Comparison of ENCODE assay signal across 11 mouse cellular contexts in genomic region chr7:27501620-27502019, GRCm38 (mm10). TPM values are rescaled to one million over a fixed set of nuclear protein-coding genes. Genes with fewer than 3 reads are reported as not detected.
DNase-seq lines count a peak whose midpoint lies in the region; ATAC-seq lines count a peak whose summit lies in the region.
"Had no signal": no experiment of that assay in that cellular context is flagged by ENCODE, and none has a peak within 500 bp of the region (broad histone marks: within the 10 kb centered on the region; RNA-seq: fewer than 3 reads in every experiment).

No protein-coding gene starts in this region.

- intact Hi-C loops in heart, postnatal 25 days (cut with DNase I): no loop called here

- peak overlapping the region; percentile 28; the same call in 1 of the 2 replicates for H3K27ac ChIP-seq in kidney, embryonic 15.5 days

- no peaks in the 10 kb centered on the region for H3K36me3 ChIP-seq in kidney, embryonic 15.5 days

- H3K4me2 ChIP-seq in kidney, embryonic 15.5 days: no peak overlapping the region

- DNase-seq in heart, adult 11 months: peak; percentile 97
- DNase-seq in heart, postnatal 25 days (ENCODE audit: low spot score): no peak
- DNase-seq in heart, adult 9 months (ENCODE audit: low spot score in 2 of 2): peak; percentile 50 to 58
- DNase-seq in lung, postnatal 36 days: peak; percentile 78
- no peak for DNase-seq in layer of hippocampus, postnatal 25 days (ENCODE audit: extremely low spot score in 1 of 2, low spot score in 1 of 2)
- DNase-seq in spleen, adult 18-20 months: no peak
- no peak for DNase-seq in urinary bladder, postnatal 36 days (ENCODE audit: low spot score in 2 of 2)
- DNase-seq: cerebellum, adult 2 months had no signal

- no peak for ATAC-seq in kidney, embryonic 15.5 days (replicated peaks; ENCODE audit: low FRiP score)

- H3K27me3 ChIP-seq in kidney, embryonic 15.5 days: no peaks in the 10 kb centered on the region

- H3K4me1 ChIP-seq in kidney, embryonic 15.5 days: peaks cover 15% of the 10 kb centered on the region

- WGBS in kidney, embryonic 15.5 days: 66% methylated on average over 4 of the region's 4 CpGs

- H3K9ac ChIP-seq in kidney, embryonic 15.5 days: no peak overlapping the region

- H3K9me3 ChIP-seq in kidney, embryonic 15.5 days (replicated peaks): no peaks in the 10 kb centered on the region

- H3K4me3 ChIP-seq in kidney, embryonic 15.5 days (replicated peaks): no peak overlapping the region

RNA-seq across cellular contexts. Expression of gene Prx, which starts 2.5 kb away (rescaled TPM):
- 1 to 10 TPM; 1.2 to 1.6 TPM for total RNA-seq in heart, postnatal 25 days (2021)
- polyA plus RNA-seq in kidney, embryonic 15.5 days (2015; fragmentation: Nextera tagmentation; extraction: Ambion mirVana): 4.0 and 4.8 TPM in 2 replicates
- total RNA-seq in layer of hippocampus, postnatal 25 days (2021): under 1 TPM; 0.32 to 0.38 TPM

RNA-seq across cellular contexts. Expression of gene Sertad1, which starts 14.9 kb away (rescaled TPM):
- total RNA-seq in heart, postnatal 25 days (2021): 10 to 100 TPM in 1 of 2 experiments, 1 to 10 TPM in 1; 7.9 to 13.0 TPM
- polyA plus RNA-seq in kidney, embryonic 15.5 days (2015; fragmentation: Nextera tagmentation; extraction: Ambion mirVana): 40.5 and 41.0 TPM in 2 replicates
- 1 to 10 TPM; 7.0 to 7.3 TPM for total RNA-seq in layer of hippocampus, postnatal 25 days (2021)

RNA-seq across cellular contexts. Expression of gene Hipk4, which starts 21.4 kb away (rescaled TPM):
- total RNA-seq in heart, postnatal 25 days (2021): under 1 TPM; 0.13 to 0.17 TPM
- 0.39 and 0.92 TPM in 2 replicates for polyA plus RNA-seq in kidney, embryonic 15.5 days (2015; fragmentation: Nextera tagmentation; extraction: Ambion mirVana)
- under 1 TPM; 0.12 to 0.17 TPM for total RNA-seq in layer of hippocampus, postnatal 25 days (2021)
- total RNA-seq: left cerebral cortex, postnatal 14 days; neutrophil, adult 5-6 weeks had no signal

RNA-seq across cellular contexts. Expression of gene Sertad3, which starts 28.1 kb away (rescaled TPM):
- 1 to 10 TPM; 6.4 to 8.0 TPM for total RNA-seq in heart, postnatal 25 days (2021)
- polyA plus RNA-seq in kidney, embryonic 15.5 days (2015; fragmentation: Nextera tagmentation; extraction: Ambion mirVana): 30.3 and 32.0 TPM in 2 replicates
- 1 to 10 TPM; 3.3 to 3.9 TPM for total RNA-seq in layer of hippocampus, postnatal 25 days (2021)

RNA-seq across cellular contexts. Expression of gene Pld3, which starts 51.4 kb away (rescaled TPM):
- total RNA-seq in heart, postnatal 25 days (2021): 10 to 100 TPM; 23.3 to 27.1 TPM
- polyA plus RNA-seq in kidney, embryonic 15.5 days (2015; fragmentation: Nextera tagmentation; extraction: Ambion mirVana): 83.1 and 90.5 TPM in 2 replicates
- total RNA-seq in layer of hippocampus, postnatal 25 days (2021): 100 to 1,000 TPM; 625 to 635 TPM

Comparison
In these comparisons a context has a peak if more than half of its experiments do, and no peak if none do; other contexts are left out.
1. DNase-seq: peak in heart, adult 11 months (single experiment), heart, adult 9 months (2 of 2) and lung, postnatal 36 days (single experiment); none in heart, postnatal 25 days (single experiment), layer of hippocampus, postnatal 25 days (0 of 2), spleen, adult 18-20 months (0 of 2) and urinary bladder, postnatal 36 days (0 of 2).